Mouse (Mus musculus) A20 (cell line): ENCODE results near the gene Kctd21.

Source experiments
- DNase-seq: peaks from one replicate; pipeline ENCODE4 v3.0.0-alpha.2; 2011; ENCODE audit warnings: low read depth, low spot score

The Kctd21 gene

DNA sequence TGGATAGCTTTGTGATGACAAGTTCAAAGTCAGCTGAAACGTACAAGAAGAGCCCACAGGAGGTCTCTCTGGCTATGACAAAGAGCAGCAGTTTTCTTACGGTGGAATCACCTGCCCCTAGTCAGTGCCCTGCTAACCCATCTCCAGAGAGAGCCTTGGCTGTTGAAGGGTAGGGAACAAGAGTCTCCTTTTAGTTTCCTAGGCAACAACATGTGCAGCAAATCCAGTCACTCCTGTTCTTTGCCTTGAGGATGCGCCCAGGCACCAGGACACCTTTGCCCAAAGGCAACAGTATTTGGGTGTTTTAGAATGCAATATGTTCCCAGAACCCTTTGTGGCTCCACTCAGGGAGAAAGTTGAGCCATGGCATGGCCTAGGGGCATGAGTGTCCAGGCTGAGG, 16.2 kb downstream of the Kctd21 start:
- no peak for DNase-seq

DNA sequence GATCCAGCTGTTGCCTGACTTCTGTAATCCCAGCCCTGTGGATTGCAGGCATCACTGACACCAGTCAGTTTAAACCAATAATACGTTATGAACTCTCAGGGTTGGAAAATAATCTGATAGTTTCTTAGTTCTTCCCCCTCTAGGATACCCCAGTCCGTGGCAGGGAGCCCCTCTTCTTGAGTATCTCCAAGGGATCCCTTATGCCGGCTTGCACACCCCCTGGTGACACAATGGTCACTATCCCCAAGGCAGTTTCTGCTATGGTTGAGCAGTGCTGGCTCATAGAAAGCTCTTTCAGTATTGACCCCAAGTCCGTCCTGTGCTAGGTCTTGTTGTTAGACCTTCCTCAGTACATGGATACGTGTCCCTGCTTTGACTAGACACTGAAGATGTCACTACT, 16.7 kb downstream of the Kctd21 start:
- no peak for DNase-seq

DNA sequence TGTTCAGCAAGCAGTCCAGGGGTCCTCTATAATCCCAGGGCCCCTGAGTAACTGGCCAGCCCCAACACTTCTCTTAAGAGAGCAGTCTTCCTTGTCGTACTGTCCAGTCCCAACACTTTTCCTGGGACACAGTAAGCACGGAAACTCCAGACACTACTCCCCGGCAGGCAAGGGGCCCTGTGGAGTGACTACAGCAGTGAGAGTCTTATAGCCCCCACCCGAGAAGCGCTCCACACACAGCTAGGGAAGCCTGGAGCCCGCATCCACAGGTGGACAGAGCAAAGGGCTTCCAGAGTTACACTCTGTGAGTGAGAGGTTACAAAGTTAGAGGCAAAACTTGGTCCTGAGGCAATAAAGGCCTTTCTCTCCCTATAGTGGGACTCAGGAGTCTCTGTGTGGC, 17.3 kb downstream of the Kctd21 start:
- DNase-seq, result no peak

DNA sequence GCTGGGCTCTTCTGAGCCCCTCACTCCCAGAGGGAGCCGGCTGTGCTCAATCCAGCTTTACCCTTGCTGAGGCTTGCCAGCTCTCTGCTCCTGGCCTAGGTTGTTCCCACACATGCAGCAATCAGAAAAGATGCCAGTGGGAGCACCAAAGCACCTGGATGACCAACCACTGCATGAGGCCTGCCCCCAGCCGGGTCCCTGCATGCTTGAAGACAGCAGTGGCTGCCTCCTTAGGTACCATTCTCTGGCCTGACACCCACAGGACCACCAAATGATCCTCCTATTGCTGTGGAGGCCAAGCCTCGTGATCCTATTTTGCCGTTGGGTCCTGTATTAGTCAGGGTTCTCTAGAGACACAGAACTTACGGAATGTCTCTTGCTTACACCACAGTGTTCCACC, 18.8 kb downstream of the Kctd21 start:
- no peak for DNase-seq

DNA sequence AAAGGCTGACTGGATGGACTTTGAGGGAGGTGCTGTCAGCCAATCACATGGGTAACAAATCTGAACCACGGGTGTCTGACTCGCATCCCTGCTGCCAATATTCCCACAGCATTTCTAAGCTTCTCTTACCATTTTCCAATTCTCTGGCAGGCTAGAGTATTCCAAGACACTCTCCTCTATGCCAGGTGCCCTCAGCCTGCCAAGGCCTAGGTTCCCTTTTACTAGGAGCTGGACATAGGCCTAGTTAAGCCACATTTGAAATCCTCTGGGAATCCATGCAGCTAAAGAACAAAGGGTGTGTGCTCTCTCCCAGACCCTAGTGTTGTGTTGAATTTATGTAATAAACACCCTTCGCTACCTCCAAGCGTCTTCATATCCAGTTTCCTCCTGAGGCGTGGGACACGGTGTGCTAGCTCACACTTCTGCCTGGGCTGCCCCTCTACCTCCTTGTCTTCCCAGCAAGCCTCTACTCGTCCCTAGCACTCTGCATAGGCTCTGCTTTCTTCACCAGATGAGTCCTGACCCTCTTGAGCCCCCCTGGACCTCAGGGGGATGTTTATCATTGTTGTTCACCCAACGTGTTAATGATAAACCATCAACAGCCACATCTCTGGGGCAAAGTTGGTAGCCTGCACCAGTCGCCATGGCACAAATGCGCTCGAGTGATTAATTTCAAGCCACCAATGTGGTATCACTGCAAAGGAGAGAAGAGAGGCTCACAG, 19.8 kb downstream of the Kctd21 start:
- DNase-seq, result no peak

DNA sequence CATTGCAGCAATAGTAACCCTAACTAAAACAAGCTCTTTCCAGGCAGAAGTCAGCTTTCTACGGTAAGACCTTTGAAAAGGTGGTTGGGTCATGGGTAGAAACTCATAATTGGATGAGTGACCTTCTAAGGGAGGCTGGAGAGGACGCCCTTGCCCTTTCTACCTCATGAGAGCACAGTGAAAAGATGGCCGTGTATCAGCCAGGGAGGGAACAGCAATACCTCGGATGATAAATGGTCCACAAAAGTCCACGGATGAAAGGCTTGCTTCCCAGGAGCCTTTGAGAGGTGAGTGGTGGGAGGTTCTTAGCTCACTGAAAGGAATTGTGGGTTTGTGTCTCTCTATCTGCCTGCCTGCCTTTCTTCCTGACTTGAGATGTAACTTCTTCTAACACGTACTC, 21.2 kb downstream of the Kctd21 start:
- no peak for DNase-seq

- peak; percentile 83 for DNase-seq
Measured at GRCm38 (mm10) chr7:97355068-97355841, 23.1 kb downstream of the Kctd21 start.

GRCm38 (mm10) chr7:97356253-97356652, 24.1 kb downstream of the Kctd21 start:
- DNase-seq, result no peak

DNA sequence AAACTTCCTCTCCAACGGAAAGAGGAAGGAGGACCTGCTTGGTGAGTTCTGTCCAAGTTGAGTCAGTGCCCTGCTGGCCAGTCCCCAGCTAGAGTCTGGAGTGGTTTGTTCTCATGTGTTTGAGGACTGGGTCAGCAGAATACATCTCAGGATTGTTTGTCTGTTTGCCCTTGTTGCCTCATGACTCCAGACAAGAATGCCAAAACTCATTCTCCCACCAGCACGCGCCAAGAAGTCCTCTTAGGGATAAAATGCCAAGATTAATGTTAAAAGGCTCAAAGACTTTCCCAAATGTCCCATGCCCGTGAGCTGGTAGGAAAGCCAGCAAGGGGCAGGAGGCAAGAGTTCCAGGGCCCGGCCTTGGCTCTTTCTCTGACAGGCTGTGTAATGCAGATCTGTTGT, 24.7 kb downstream of the Kctd21 start:
- peak; percentile 23 for DNase-seq

DNA sequence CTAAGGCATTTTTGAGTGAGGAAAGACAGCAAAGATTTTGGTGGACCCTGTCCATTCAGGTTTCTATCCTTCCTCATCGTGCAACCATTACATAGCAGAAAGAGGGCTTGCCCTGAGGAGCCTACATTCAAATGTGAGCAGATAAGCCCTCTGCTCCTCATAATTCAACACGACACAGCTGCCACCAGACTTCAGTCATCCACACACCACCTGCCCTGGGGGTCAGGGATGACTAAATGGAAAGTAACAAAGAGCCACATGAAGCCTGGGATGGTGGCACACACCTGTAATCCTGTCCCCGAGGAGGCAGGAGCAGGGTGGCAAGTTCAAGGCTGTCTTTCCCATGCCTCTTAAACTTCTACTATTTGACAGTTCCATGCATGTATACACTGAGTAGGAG, 25.7 kb downstream of the Kctd21 start:
- DNase-seq, result no peak

DNA sequence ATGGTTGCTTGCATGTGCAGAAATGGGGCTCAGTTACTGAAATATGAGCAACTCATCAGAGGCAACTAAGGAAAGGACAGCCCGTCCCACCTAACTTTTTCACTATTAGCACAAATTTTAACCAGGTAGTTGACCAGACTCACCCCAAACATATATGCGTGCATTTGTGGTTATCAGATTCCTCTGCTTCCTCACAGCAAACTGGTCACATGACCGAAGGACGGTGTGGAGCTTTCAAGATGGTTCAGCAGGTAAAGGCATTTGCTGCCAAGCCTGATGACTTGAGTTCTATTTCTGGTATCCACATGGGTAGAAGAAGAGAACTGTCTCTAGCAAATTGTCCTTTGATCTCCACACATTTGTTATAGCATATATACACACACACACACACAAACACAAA, 26.2 kb downstream of the Kctd21 start:
- no peak for DNase-seq

DNA sequence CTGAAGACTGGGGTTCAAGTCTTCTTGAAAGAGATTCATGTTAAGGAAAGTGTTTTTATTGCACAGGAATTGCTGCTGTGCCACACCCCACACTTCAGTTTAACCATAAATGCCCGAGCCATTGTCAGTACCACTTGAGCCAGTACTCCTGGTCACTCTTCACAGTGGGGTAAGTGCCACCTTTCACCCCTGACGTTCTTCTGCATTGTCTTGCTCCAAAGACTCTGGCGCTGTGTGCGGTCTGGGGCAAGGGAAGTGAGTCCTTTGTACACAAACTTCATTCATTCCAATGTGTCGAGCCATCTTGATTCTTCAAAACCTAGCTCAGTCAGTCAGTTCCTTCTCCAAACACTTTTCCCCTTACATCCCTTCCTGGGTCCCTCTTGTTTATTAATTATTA, 28.0 kb downstream of the Kctd21 start:
- no peak for DNase-seq

GRCm38 (mm10) chr7:97360955-97361354, 28.8 kb downstream of the Kctd21 start:
- no peak for DNase-seq

- DNase-seq, result peak; percentile 76
Measured at GRCm38 (mm10) chr7:97361467-97361866, 29.3 kb downstream of the Kctd21 start.

DNA sequence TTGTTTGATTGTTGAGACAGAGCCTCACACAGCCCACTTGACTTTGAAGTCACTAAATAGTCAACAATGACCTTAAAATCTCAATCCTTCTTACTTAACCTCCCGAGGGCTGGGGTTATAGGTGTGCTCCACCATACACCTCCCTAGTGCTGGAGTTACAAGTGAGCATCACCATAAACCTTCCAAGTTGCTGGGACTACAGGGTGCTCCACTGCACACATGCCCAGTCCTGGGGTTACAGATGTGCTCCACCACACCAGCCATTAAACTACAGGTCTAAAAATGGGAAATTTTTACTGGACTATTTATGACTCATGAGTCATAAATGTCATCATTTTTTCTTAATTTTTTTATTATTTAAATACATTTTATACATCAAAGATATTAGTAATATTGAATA, 33.8 kb downstream of the Kctd21 start:
- DNase-seq, result no peak

DNA sequence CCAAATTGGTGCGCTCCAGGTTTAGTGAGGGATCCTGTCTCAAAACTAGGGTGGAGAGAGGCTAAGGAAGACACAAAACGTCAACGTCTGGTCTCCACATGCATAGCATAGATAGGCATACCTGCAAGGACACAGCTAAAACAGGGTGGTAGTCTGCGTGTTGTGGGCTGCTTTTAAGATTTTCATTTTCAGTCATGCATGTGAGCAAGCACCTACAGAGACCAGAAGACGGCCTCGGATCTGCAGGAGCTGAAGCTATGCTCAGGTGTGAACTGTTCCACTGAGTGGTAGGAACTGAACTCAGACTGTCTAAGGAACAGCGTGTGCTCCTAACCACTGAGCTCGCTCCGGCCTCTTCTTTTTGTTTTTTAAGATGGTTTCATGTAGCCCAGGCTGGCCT, 43.0 kb downstream of the Kctd21 start:
- peak; percentile 70 for DNase-seq

- DNase-seq, result peak; percentile 80
Measured at GRCm38 (mm10) chr7:97375906-97376305, 43.8 kb downstream of the Kctd21 start.

- no peak for DNase-seq
Measured at GRCm38 (mm10) chr7:97379304-97379703, 47.2 kb downstream of the Kctd21 start.

GRCm38 (mm10) chr7:97380500-97381123, 48.5 kb downstream of the Kctd21 start:
- no peak for DNase-seq

GRCm38 (mm10) chr7:97382661-97383060, 50.5 kb downstream of the Kctd21 start:
- DNase-seq, result no peak

DNA sequence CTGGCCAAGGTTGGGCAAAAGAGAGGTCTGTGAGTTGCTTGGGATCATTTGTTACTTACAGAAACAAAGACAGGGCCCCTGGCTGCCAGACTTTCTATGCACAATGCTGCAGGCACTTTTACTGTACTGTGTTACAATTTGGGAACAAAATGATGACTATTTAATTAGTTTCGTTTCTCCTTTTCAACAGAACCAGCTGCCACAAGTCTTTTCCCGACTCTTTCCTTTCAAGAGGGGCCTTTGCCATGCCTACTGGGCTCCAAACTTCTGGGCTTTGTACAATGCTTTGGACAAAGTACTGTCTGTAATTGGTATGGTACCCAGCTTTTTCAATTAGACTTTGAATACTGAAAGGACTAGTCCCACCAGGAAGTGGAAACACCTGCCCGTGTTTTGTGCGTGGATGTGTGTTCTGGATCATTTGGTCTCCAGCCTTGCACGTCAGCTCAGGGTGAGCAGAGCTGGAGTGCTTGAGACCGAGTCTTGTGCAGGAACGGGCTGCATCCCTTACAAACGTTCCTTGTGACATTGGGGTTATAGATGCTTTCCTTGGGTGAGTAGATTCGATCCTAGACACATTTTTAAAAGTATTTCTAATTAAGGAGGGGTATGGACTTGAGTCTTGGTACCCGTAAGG, 51.5 kb downstream of the Kctd21 start:
- peak; percentile 58 for DNase-seq

DNA sequence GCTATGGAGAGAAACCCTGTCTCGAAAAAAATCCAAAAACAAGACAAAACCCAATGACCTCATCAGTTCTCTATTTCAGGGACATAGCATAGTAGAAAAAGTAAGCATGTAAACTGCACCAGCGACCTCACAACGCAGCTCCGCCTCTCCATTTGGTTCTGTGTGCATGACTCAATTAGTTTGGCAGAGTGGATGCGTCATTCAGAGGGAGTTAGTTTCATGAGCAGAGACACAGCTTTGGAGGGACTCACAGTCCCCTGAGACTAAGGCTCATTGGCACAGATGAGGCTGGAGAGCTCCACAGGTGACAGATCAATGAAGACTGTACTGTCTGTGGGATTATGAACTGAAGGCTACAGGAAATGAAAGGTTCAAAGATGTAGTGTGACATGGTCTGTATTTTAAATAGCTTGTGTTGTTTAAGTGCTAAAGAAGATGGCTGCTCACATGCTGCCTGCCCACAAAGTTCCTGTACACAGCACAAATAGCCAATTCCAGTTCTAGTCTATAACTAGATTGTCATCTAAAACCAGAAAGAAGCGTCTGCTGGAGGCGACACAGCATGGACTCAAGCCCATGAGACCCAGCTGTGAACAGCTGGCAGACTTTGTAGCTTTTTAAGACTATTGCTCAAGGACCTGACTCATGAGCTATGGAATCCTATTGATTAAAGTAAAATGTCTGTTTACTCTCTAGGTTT, 54.1 kb downstream of the Kctd21 start:
- DNase-seq, result no peak
